Mouse (Mus musculus) forebrain, embryonic 14.5 days (tissue): ENCODE measurements around the gene Ddx58. TPM values are rescaled to one million over a fixed set of nuclear protein-coding genes. Genes with fewer than 3 reads are reported as not detected.

ENCODE experiments used
- ATAC-seq: fragments of 200-750 bp; cut with Nextera tagmentation; 2 replicates; pipeline ENCODE4 v1.8.0; 2017; ENCODE audit warnings: mild to moderate bottlenecking, moderate library complexity
- DNase-seq: peaks from one replicate; pipeline ENCODE4 v3.0.0-alpha.2; 2015; ENCODE audit warnings: low spot score
- H3K27ac ChIP-seq: fragments of 300-500 bp; sonication (generic); 2 replicates; pipeline ENCODE4 v1.5.1; 2014; ENCODE audit warnings: low read depth, mild to moderate bottlenecking, control low read depth, low read length, moderate library complexity
- H3K27me3 ChIP-seq: fragments of 300-500 bp; sonication (generic); replicated peaks from 2 replicates; pipeline ENCODE4 v1.6.1; 2014; ENCODE audit warnings: low read length, control low read depth, mixed read lengths; ENCODE audit not compliant: control insufficient read depth, insufficient read depth
- H3K36me3 ChIP-seq: fragments of 300-500 bp; sonication (generic); 2 replicates; pipeline ENCODE4 v1.6.1; 2014; ENCODE audit warnings: low read length, control low read depth; ENCODE audit not compliant: control insufficient read depth, insufficient read depth
- H3K4me1 ChIP-seq: fragments of 300-500 bp; sonication (generic); 2 replicates; pipeline ENCODE4 v1.6.1; 2014; ENCODE audit warnings: antibody characterized with exemption, low read length, control low read depth; ENCODE audit not compliant: control insufficient read depth, insufficient read depth
- H3K4me2 ChIP-seq: fragments of 300-500 bp; sonication (generic); 2 replicates; pipeline ENCODE4 v1.6.1; 2014; ENCODE audit warnings: mild to moderate bottlenecking, control low read depth, low read length
- H3K4me3 ChIP-seq: fragments of 300-500 bp; sonication (generic); 2 replicates; pipeline ENCODE4 v1.5.1; 2014; ENCODE audit warnings: low read depth, low read length, control low read depth
- H3K9ac ChIP-seq: fragments of 300-500 bp; sonication (generic); 2 replicates; pipeline ENCODE4 v1.6.1; 2014; ENCODE audit warnings: mild to moderate bottlenecking, low read length, control low read depth, moderate library complexity
- H3K9me3 ChIP-seq: fragments of 300-500 bp; sonication (generic); replicated peaks from 2 replicates; pipeline ENCODE4 v1.6.1; 2016; ENCODE audit warnings: low read length, control low read depth, mixed read lengths; ENCODE audit not compliant: control insufficient read depth
- WGBS: fragments of 180-500 bp; shearing (Covaris S2); extraction: QIAGEN DNeasy Blood & Tissue Kit; methylation state at CpG from one replicate; pipeline ENCODE4 v1.1.7; 2014; 5-methylcytosine and 5-hydroxymethylcytosine counted together
- polyA plus RNA-seq: library from polyadenylated mRNA; unstranded; fragments of >200 nt; fragmentation: Nextera tagmentation; extraction: Ambion mirVana; gene quantifications from 2 replicates; pipeline ENCODE4 v1.2.1, GENCODE M21; 2014

The Ddx58 gene
- 1.9 TPM in 2 replicates for polyA plus RNA-seq

- Histone ChIP-seq H3K4me1 (peaks cover 3% of the 10 kb centered on the region; the same call in 1 of the 2 replicates), H3K27me3 (no peaks in the 10 kb centered on the region), H3K4me2 (peak within 1 kb of the TSS; percentile 82), H3K9ac (peak within 1 kb of the TSS; percentile 55), H3K27ac (no peak within 1 kb of the TSS), H3K36me3 (no peaks in the 10 kb centered on the region), H3K9me3 (no peaks in the 10 kb centered on the region), H3K4me3 (peak within 1 kb of the TSS; percentile 41)
- DNase-seq (peak; percentile 46), ATAC-seq (peak; percentile 54; the same call in 1 of the 2 replicates)
- 2% methylated on average over 35 of the region's 35 CpGs for whole genome bisulfite sequencing
Measured at GRCm38 (mm10) chr4:40239409-40240271, at the start of gene Ddx58. TSS of gene Ddx58 (minus strand) at chr4:40239828.

- Histone ChIP-seq H3K4me1 (no peaks in the 10 kb centered on the region), H3K36me3 (no peaks in the 10 kb centered on the region), H3K4me2 (no peak overlapping the region), H3K9me3 (no peaks in the 10 kb centered on the region), H3K27me3 (no peaks in the 10 kb centered on the region), H3K27ac (no peak overlapping the region), H3K4me3 (no peak overlapping the region), H3K9ac (no peak overlapping the region)
- no peak for DNase-seq
- ATAC-seq = no peak
- WGBS = 88% methylated on average over 2 of the region's 2 CpGs
Measured at GRCm38 (mm10) chr4:40289046-40289445, 49.4 kb upstream of the Ddx58 start.

GRCm38 (mm10) chr4:40287415-40287814 is 47.8 kb upstream of the Ddx58 start:
- Histone ChIP-seq H3K4me2 (no peak overlapping the region), H3K9me3 (no peaks in the 10 kb centered on the region), H3K4me1 (no peaks in the 10 kb centered on the region), H3K27ac (no peak overlapping the region), H3K27me3 (no peaks in the 10 kb centered on the region), H3K4me3 (no peak overlapping the region), H3K9ac (no peak overlapping the region), H3K36me3 (no peaks in the 10 kb centered on the region)
- ATAC-seq = no peak
- WGBS = 80% methylated on average over 6 of the region's 6 CpGs
- no peak for DNase-seq

- DNase-seq = peak; percentile 82
- no peak overlapping the region for H3K4me2 ChIP-seq
- no peaks in the 10 kb centered on the region for H3K36me3 ChIP-seq
- peak; percentile 20; the same call in 1 of the 2 replicates for ATAC-seq
- WGBS = 21% methylated on average over 4 of the region's 4 CpGs
- H3K4me1 ChIP-seq = no peaks in the 10 kb centered on the region
- H3K9me3 ChIP-seq = no peaks in the 10 kb centered on the region
- no peak overlapping the region for H3K9ac ChIP-seq
- no peaks in the 10 kb centered on the region for H3K27me3 ChIP-seq
- H3K27ac ChIP-seq = no peak overlapping the region
- H3K4me3 ChIP-seq = no peak overlapping the region
Measured at GRCm38 (mm10) chr4:40285582-40285981, 46.0 kb upstream of the Ddx58 start.

GRCm38 (mm10) chr4:40279276-40279900 is 39.8 kb upstream of the Ddx58 start, which contains the start of gene Ndufb6:
TSS of gene Ndufb6 (minus strand) at chr4:40279421.
- ATAC-seq (peak; percentile 95), DNase-seq (peak; percentile 96)
- H3K27me3 ChIP-seq = no peaks in the 10 kb centered on the region
- WGBS = under 1% methylated on average over 36 of the region's 36 CpGs
- peak within 1 kb of the TSS; percentile 82 for H3K4me2 ChIP-seq
- peaks cover 23% of the 10 kb centered on the region for H3K36me3 ChIP-seq
- H3K4me1 ChIP-seq = peaks cover 8% of the 10 kb centered on the region
- no peaks in the 10 kb centered on the region for H3K9me3 ChIP-seq
- peak within 1 kb of the TSS; percentile 80 for H3K4me3 ChIP-seq
- peak within 1 kb of the TSS; percentile 85 for H3K9ac ChIP-seq
- H3K27ac ChIP-seq = no peak within 1 kb of the TSS

GRCm38 (mm10) chr4:40278880-40279275 is 39.2 kb upstream of the Ddx58 start:
- Histone ChIP-seq H3K9me3 (no peaks in the 10 kb centered on the region), H3K4me3 (peak overlapping the region; percentile 80), H3K36me3 (peaks cover 26% of the 10 kb centered on the region), H3K4me1 (peaks cover 8% of the 10 kb centered on the region), H3K9ac (peak overlapping the region; percentile 85), H3K27me3 (no peaks in the 10 kb centered on the region), H3K27ac (no peak overlapping the region), H3K4me2 (peak overlapping the region; percentile 82)
- ATAC-seq (peak; percentile 64), DNase-seq (no peak)
- under 1% methylated on average over 21 of the region's 21 CpGs for WGBS

- Histone ChIP-seq H3K27me3 (no peaks in the 10 kb centered on the region), H3K36me3 (peaks cover 31% of the 10 kb centered on the region; the same call in 1 of the 2 replicates), H3K4me1 (peaks cover 10% of the 10 kb centered on the region), H3K4me3 (peak within 1 kb of the TSS; percentile 81), H3K27ac (peak within 1 kb of the TSS; percentile 97), H3K9ac (peak within 1 kb of the TSS; percentile 84), H3K9me3 (no peaks in the 10 kb centered on the region), H3K4me2 (peak within 1 kb of the TSS; percentile 86)
- DNase-seq (peak; percentile 98), ATAC-seq (peak; percentile 94)
- under 1% methylated on average over 37 of the region's 38 CpGs for WGBS
Measured at GRCm38 (mm10) chr4:40269430-40270032, 29.9 kb upstream of the Ddx58 start, which contains the start of the genes Smim27 and Topors. TSS of gene Smim27 (plus strand) at chr4:40269579. TSS of gene Topors (minus strand) at chr4:40269850.

- DNase-seq (no peak), ATAC-seq (peak; percentile 6)
- WGBS = 0% methylated on average over 16 of the region's 16 CpGs
- Histone ChIP-seq H3K9ac (peak overlapping the region; percentile 84), H3K9me3 (no peaks in the 10 kb centered on the region), H3K4me2 (peak overlapping the region; percentile 86), H3K36me3 (peaks cover 26% of the 10 kb centered on the region), H3K4me3 (peak overlapping the region; percentile 81), H3K4me1 (peaks cover 10% of the 10 kb centered on the region), H3K27ac (peak overlapping the region; percentile 97), H3K27me3 (no peaks in the 10 kb centered on the region)
Measured at GRCm38 (mm10) chr4:40268835-40269234, 29.2 kb upstream of the Ddx58 start.
